Mouse (Mus musculus): ENCODE measurements around the gene 1700023F06Rik. TPM values are rescaled to one million over a fixed set of nuclear protein-coding genes. Genes with fewer than 3 reads are reported as not detected.

Gene 1700023F06Rik
- polyA plus RNA-seq, 1 experiment from 2014 or later = 0.35 TPM

GRCm38 (mm10) chr11:103174891-103175391, 33.4 kb downstream of the 1700023F06Rik start:
- Histone ChIP-seq H3K27me3 (ENCODE audit: insufficient read depth, poor library complexity, severe bottlenecking) (peaks cover 81% of the 10 kb centered on the region), H3K4me1 (peaks cover 61% of the 10 kb centered on the region), H3K4me3 (no peak overlapping the region), H3K27ac (peak overlapping the region; percentile 42), H3K9me3 (no peaks in the 10 kb centered on the region), H3K36me3 (no peaks in the 10 kb centered on the region)
- no peak for DNase-seq (ENCODE audit: low spot score)
- WGBS = 60% methylated on average over 8 of the region's 8 CpGs

- Histone ChIP-seq H3K4me3 (no peak overlapping the region), H3K9me3 (no peaks in the 10 kb centered on the region), H3K27ac (no peak overlapping the region; the same call in 1 of the 2 replicates), H3K4me1 (peaks cover 61% of the 10 kb centered on the region), H3K27me3 (ENCODE audit: insufficient read depth, poor library complexity, severe bottlenecking) (peaks cover 81% of the 10 kb centered on the region), H3K36me3 (no peaks in the 10 kb centered on the region)
- DNase-seq (ENCODE audit: low spot score) = no peak
- whole genome bisulfite sequencing = 79% methylated on average over 5 of the region's 5 CpGs
Measured at GRCm38 (mm10) chr11:103174411-103174832, 33.9 kb downstream of the 1700023F06Rik start.

- Histone ChIP-seq H3K4me1 (peaks cover 61% of the 10 kb centered on the region), H3K4me3 (no peak overlapping the region), H3K27ac (no peak overlapping the region), H3K27me3 (ENCODE audit: insufficient read depth, poor library complexity, severe bottlenecking) (peaks cover 81% of the 10 kb centered on the region), H3K36me3 (no peaks in the 10 kb centered on the region), H3K9me3 (no peaks in the 10 kb centered on the region)
- 90% methylated on average over 11 of the region's 11 CpGs for WGBS
- DNase-seq (ENCODE audit: low spot score) = no peak
Measured at GRCm38 (mm10) chr11:103173771-103174344, 34.5 kb downstream of the 1700023F06Rik start.

- H3K4me1 ChIP-seq = peaks cover 60% of the 10 kb centered on the region
- 88% methylated on average over 7 of the region's 7 CpGs for WGBS
- no peak overlapping the region for H3K27ac ChIP-seq
- no peak for DNase-seq (ENCODE audit: low spot score)
- peaks cover 76% of the 10 kb centered on the region for H3K27me3 ChIP-seq (ENCODE audit: insufficient read depth, poor library complexity, severe bottlenecking)
- H3K9me3 ChIP-seq = no peaks in the 10 kb centered on the region
- H3K36me3 ChIP-seq = no peaks in the 10 kb centered on the region
- H3K4me3 ChIP-seq = no peak overlapping the region
Measured at GRCm38 (mm10) chr11:103173041-103173770, 35.2 kb downstream of the 1700023F06Rik start.

- H3K27ac ChIP-seq = no peak overlapping the region
Measured at GRCm38 (mm10) chr11:103172392-103173040, 35.8 kb downstream of the 1700023F06Rik start.

GRCm38 (mm10) chr11:103171703-103172391, 36.5 kb downstream of the 1700023F06Rik start:
- WGBS = 41% methylated on average over 9 of the region's 9 CpGs
- Histone ChIP-seq H3K27ac (no peak overlapping the region), H3K27me3 (ENCODE audit: insufficient read depth, poor library complexity, severe bottlenecking) (peaks cover 80% of the 10 kb centered on the region), H3K4me3 (peak overlapping the region; percentile 77), H3K4me1 (peaks cover 46% of the 10 kb centered on the region), H3K36me3 (no peaks in the 10 kb centered on the region), H3K9me3 (no peaks in the 10 kb centered on the region)
- DNase-seq (ENCODE audit: low spot score) = no peak

More at GRCm38 (mm10) chr11:103172392-103173040, 35.8 kb downstream of the 1700023F06Rik start:
- H3K36me3 ChIP-seq = no peaks in the 10 kb centered on the region
- WGBS = 45% methylated on average over 6 of the region's 6 CpGs
- peaks cover 53% of the 10 kb centered on the region for H3K4me1 ChIP-seq
- no peaks in the 10 kb centered on the region for H3K9me3 ChIP-seq
- H3K4me3 ChIP-seq = no peak overlapping the region
- peaks cover 78% of the 10 kb centered on the region for H3K27me3 ChIP-seq (ENCODE audit: insufficient read depth, poor library complexity, severe bottlenecking)
- no peak for DNase-seq (ENCODE audit: low spot score)

- Histone ChIP-seq H3K4me3 (peak overlapping the region; percentile 77), H3K9me3 (no peaks in the 10 kb centered on the region), H3K27ac (peak overlapping the region; percentile 83), H3K27me3 (ENCODE audit: insufficient read depth, poor library complexity, severe bottlenecking) (peaks cover 80% of the 10 kb centered on the region), H3K4me1 (peaks cover 45% of the 10 kb centered on the region), H3K36me3 (no peaks in the 10 kb centered on the region)
- DNase-seq (ENCODE audit: low spot score) = no peak
- WGBS = 2% methylated on average over 20 of the region's 23 CpGs
Measured at GRCm38 (mm10) chr11:103171286-103171620, 37.1 kb downstream of the 1700023F06Rik start.

- no peak for DNase-seq (ENCODE audit: low spot score)
- H3K4me1 ChIP-seq = peaks cover 40% of the 10 kb centered on the region
- H3K9me3 ChIP-seq = peaks cover 3% of the 10 kb centered on the region; the same call in 1 of the 2 replicates
- H3K36me3 ChIP-seq = no peaks in the 10 kb centered on the region
- peaks cover 81% of the 10 kb centered on the region for H3K27me3 ChIP-seq (ENCODE audit: insufficient read depth, poor library complexity, severe bottlenecking)
- WGBS = 1% methylated on average over 77 of the region's 84 CpGs
- peak within 1 kb of the TSS; percentile 83 for H3K27ac ChIP-seq
- peak within 1 kb of the TSS; percentile 77 for H3K4me3 ChIP-seq
Measured at GRCm38 (mm10) chr11:103170494-103171285, 37.7 kb downstream of the 1700023F06Rik start, which contains the start of gene Fmnl1. Gene Fmnl1 (plus strand): TSS chr11:103171107.

- DNase-seq (ENCODE audit: low spot score) = no peak
- Histone ChIP-seq H3K36me3 (no peaks in the 10 kb centered on the region), H3K27me3 (ENCODE audit: insufficient read depth, poor library complexity, severe bottlenecking) (peaks cover 79% of the 10 kb centered on the region), H3K4me3 (peak overlapping the region; percentile 77), H3K27ac (no peak overlapping the region), H3K9me3 (peaks cover 3% of the 10 kb centered on the region; the same call in 1 of the 2 replicates), H3K4me1 (peaks cover 39% of the 10 kb centered on the region)
- 53% methylated on average over 3 of the region's 3 CpGs for WGBS
Measured at GRCm38 (mm10) chr11:103170111-103170493, 38.3 kb downstream of the 1700023F06Rik start.

GRCm38 (mm10) chr11:103169664-103170063, 38.7 kb downstream of the 1700023F06Rik start:
- Histone ChIP-seq H3K27ac (no peak overlapping the region), H3K9me3 (peaks cover 3% of the 10 kb centered on the region; the same call in 1 of the 2 replicates), H3K36me3 (no peaks in the 10 kb centered on the region), H3K4me3 (no peak overlapping the region), H3K4me1 (peaks cover 35% of the 10 kb centered on the region), H3K27me3 (ENCODE audit: insufficient read depth, poor library complexity, severe bottlenecking) (peaks cover 75% of the 10 kb centered on the region)
- DNase-seq (ENCODE audit: low spot score) = no peak
- WGBS = 76% methylated on average over 5 of the region's 5 CpGs

- WGBS = 29% methylated on average over 9 of the region's 9 CpGs
- H3K27me3 ChIP-seq (ENCODE audit: insufficient read depth, poor library complexity, severe bottlenecking) = peaks cover 68% of the 10 kb centered on the region
- peaks cover 35% of the 10 kb centered on the region for H3K4me1 ChIP-seq
- no peak overlapping the region for H3K4me3 ChIP-seq
- no peaks in the 10 kb centered on the region for H3K36me3 ChIP-seq
- DNase-seq (ENCODE audit: low spot score) = no peak
- H3K9me3 ChIP-seq = peaks cover 3% of the 10 kb centered on the region; the same call in 1 of the 2 replicates
- H3K27ac ChIP-seq = no peak overlapping the region
Measured at GRCm38 (mm10) chr11:103168690-103169390, 39.5 kb downstream of the 1700023F06Rik start.

Measured in heart, embryonic 10.5 days (tissue).